8 mouse cellular contexts compared by ENCODE assay signal in genomic region chr19:7234537-7235221, GRCm38 (mm10). TPM values are rescaled to one million over a fixed set of nuclear protein-coding genes. Genes with fewer than 3 reads are reported as not detected.
DNase-seq lines count a peak whose midpoint lies in the region; ATAC-seq lines count a peak whose summit lies in the region.

No protein-coding gene starts in this region.

- peak; percentile 78 for ATAC-seq in inflammation-experienced regulatory T-cells, adult 6 months

- DNase-seq in ZHBTc4 (ENCODE audit: low read depth, low spot score) = peak; percentile 91
- DNase-seq in cerebellum, postnatal 4 days (ENCODE audit: low spot score in 2 of 2) = peak; percentile 62 to 85
- DNase-seq in gastrocnemius, adult 18-20 months (ENCODE audit: low spot score) = peak; percentile 85
- peak; percentile 55 to 89 for DNase-seq in left cerebral cortex, adult 9 months (ENCODE audit: low spot score in 2 of 2)
- DNase-seq in mesoderm, embryonic 11.5 days (ENCODE audit: low read depth, low spot score) = peak; percentile 79
- peak; percentile 79 for DNase-seq in right cerebral cortex, postnatal 25 days
- peak; percentile 63 for DNase-seq in urinary bladder, postnatal 25 days (ENCODE audit: low spot score)

RNA-seq across cellular contexts. Expression of gene Naa40, which starts 6.3 kb away (rescaled TPM):
- 10 to 100 TPM; 11.6 to 12.2 TPM for total RNA-seq in gastrocnemius, adult 18-20 months (2021)
- 10 to 100 TPM; 21.3 to 28.4 (median 27.4) TPM for polyA plus RNA-seq in inflammation-experienced regulatory T-cells, adult 6 months (2017; shearing (Covaris generic))

RNA-seq across cellular contexts. Expression of gene Cox8a, which starts 17.3 kb away (rescaled TPM):
- 100 to 1,000 TPM in 1 of 2 experiments, 10 to 100 TPM in 1; 72.3 to 102 TPM for total RNA-seq in gastrocnemius, adult 18-20 months (2021)
- polyA plus RNA-seq in inflammation-experienced regulatory T-cells, adult 6 months (2017; shearing (Covaris generic)) = 100 to 1,000 TPM; 284 to 445 (median 299) TPM

RNA-seq across cellular contexts. Expression of gene Otub1, which starts 28.6 kb away (rescaled TPM):
- 10 to 100 TPM; 50.8 to 57.0 TPM for total RNA-seq in gastrocnemius, adult 18-20 months (2021)
- 100 to 1,000 TPM; 164 to 183 (median 169) TPM for polyA plus RNA-seq in inflammation-experienced regulatory T-cells, adult 6 months (2017; shearing (Covaris generic))

RNA-seq across cellular contexts. Expression of gene Rcor2, which starts 32.4 kb away (rescaled TPM):
- total RNA-seq in gastrocnemius, adult 18-20 months (2021) = 1 to 10 TPM; 2.2 to 2.7 TPM
- polyA plus RNA-seq in inflammation-experienced regulatory T-cells, adult 6 months (2017; shearing (Covaris generic)) = not detected

Comparison
In these comparisons a context has a peak if more than half of its experiments do, and no peak if none do; other contexts are left out.
1. Peak in every context shown above with its lines: DNase-seq and ATAC-seq.